Mouse (Mus musculus) cerebellum, adult 2 months (tissue): Measurements from ENCODE around the gene Cerk. TPM values are rescaled to one million over a fixed set of nuclear protein-coding genes. Genes with fewer than 3 reads are reported as not detected.
"Not testable (repeated sequence)": the region's sequence is repeated elsewhere in the genome, so short reads cannot be mapped to it uniquely, and the experiment has no call there.

Source experiments
- DNase-seq, 2 experiments: peaks; one replicate each; pipeline ENCODE4 v3.0.0; 2021
- H3K27ac ChIP-seq: fragments of 200-500 bp; 2 replicates; pipeline ENCODE4 v1.5.1; 2012; ENCODE audit warnings: low read length, control low read depth, inconsistent platforms; ENCODE audit not compliant: insufficient read depth
- H3K27me3 ChIP-seq: fragments of 200-500 bp; 2 replicates; pipeline ENCODE4 v1.6.1; 2012; ENCODE audit warnings: inconsistent platforms, mild to moderate bottlenecking, low read length, moderate library complexity; ENCODE audit not compliant: control insufficient read depth, insufficient read depth
- H3K4me1 ChIP-seq: fragments of 200-500 bp; 2 replicates; pipeline ENCODE4 v1.6.1; 2011; ENCODE audit warnings: low read length; ENCODE audit not compliant: control insufficient read depth, insufficient read depth
- H3K4me3 ChIP-seq: fragments of 200-500 bp; replicated peaks from 2 replicates; pipeline ENCODE3; 2011; ENCODE audit warnings: mild to moderate bottlenecking, low read depth, low read length, control low read depth; ENCODE audit not compliant: insufficient read depth
- CTCF ChIP-seq: fragments of 200-500 bp; IDR thresholded peaks from 2 replicates; pipeline ENCODE4 v1.5.1; 2011; ENCODE audit warnings: low read depth, mild to moderate bottlenecking, control low read depth, low read length, moderate library complexity, borderline replicate concordance; ENCODE audit not compliant: insufficient read depth
- POLR2A ChIP-seq: fragments of 200-500 bp; IDR thresholded peaks from 2 replicates; pipeline ENCODE4 v1.6.1; 2011; ENCODE audit warnings: low read length, control low read depth, borderline replicate concordance; ENCODE audit not compliant: insufficient read depth
- WGBS: fragments of 180-500 bp; shearing (Covaris S2); methylation state at CpG from one replicate; pipeline ENCODE4 v1.1.7; 2018; 5-methylcytosine and 5-hydroxymethylcytosine counted together
- polyA plus RNA-seq: library from polyadenylated mRNA; depleted of rRNA; stranded (reverse); fragments of >200 nt; gene quantifications from 2 replicates; pipeline ENCODE4 v1.2.3, GENCODE M21; 2012

Cerk gene
- polyA plus RNA-seq, 1 experiment: 152 TPM

- DNase-seq: peak in 1 of 2 experiments; percentile 38
- peaks cover 17% of the 10 kb centered on the region for H3K4me1 ChIP-seq
- H3K4me3 ChIP-seq, H3K27me3 ChIP-seq, H3K27ac ChIP-seq: not testable (repeated sequence)
- peak; percentile 30; the same call in 1 of the 2 replicates for TF ChIP-seq CTCF
- WGBS: 99% methylated on average over 3 of the region's 3 CpGs
Observed at GRCm38 (mm10) chr15:86161800-86162199, 24.1 kb downstream of the Cerk start.

GRCm38 (mm10) chr15:86160906-86161305 lies 25.0 kb downstream of the Cerk start:
- H3K4me3 ChIP-seq: no peak overlapping the region
- no peaks in the 10 kb centered on the region for H3K27me3 ChIP-seq
- no peak overlapping the region for H3K27ac ChIP-seq
- H3K4me1 ChIP-seq: peaks cover 8% of the 10 kb centered on the region; the same call in 1 of the 2 replicates
- TF ChIP-seq POLR2A: no peak
- TF ChIP-seq CTCF: no peak
- no peak for DNase-seq
- 86% methylated on average over 10 of the region's 10 CpGs for WGBS

GRCm38 (mm10) chr15:86159719-86160118 lies 26.2 kb downstream of the Cerk start:
- no peak overlapping the region for H3K4me3 ChIP-seq
- no peaks in the 10 kb centered on the region for H3K27me3 ChIP-seq
- WGBS: 87% methylated on average over 5 of the region's 5 CpGs
- no peak overlapping the region for H3K27ac ChIP-seq
- no peak for DNase-seq
- TF ChIP-seq CTCF (no peak), POLR2A (no peak)
- peaks cover 2% of the 10 kb centered on the region for H3K4me1 ChIP-seq

- no peak for TF ChIP-seq CTCF
- TF ChIP-seq POLR2A: no peak
- WGBS: 83% methylated on average over 16 of the region's 16 CpGs
- no peak overlapping the region for H3K4me3 ChIP-seq
Observed at GRCm38 (mm10) chr15:86159093-86159492, 26.8 kb downstream of the Cerk start.

GRCm38 (mm10) chr15:86156492-86156891 lies 29.4 kb downstream of the Cerk start:
- no peaks in the 10 kb centered on the region for H3K27me3 ChIP-seq
- 70% methylated on average over 5 of the region's 5 CpGs for WGBS
- H3K4me3 ChIP-seq: no peak overlapping the region
- no peak for DNase-seq
- H3K4me1 ChIP-seq: no peaks in the 10 kb centered on the region; the same call in 1 of the 2 replicates
- no peak for TF ChIP-seq POLR2A
- TF ChIP-seq CTCF: no peak
- H3K27ac ChIP-seq: no peak overlapping the region

More at GRCm38 (mm10) chr15:86159093-86159492, 26.8 kb downstream of the Cerk start:
- Histone ChIP-seq H3K27ac (no peak overlapping the region), H3K4me1 (no peaks in the 10 kb centered on the region; the same call in 1 of the 2 replicates), H3K27me3 (no peaks in the 10 kb centered on the region)
- no peak for DNase-seq

GRCm38 (mm10) chr15:86153481-86153960 lies 32.4 kb downstream of the Cerk start:
- no peaks in the 10 kb centered on the region; the same call in 1 of the 2 replicates for H3K4me1 ChIP-seq
- WGBS: 62% methylated on average over 12 of the region's 12 CpGs
- no peak overlapping the region for H3K27ac ChIP-seq
- TF ChIP-seq CTCF: no peak
- no peak overlapping the region for H3K4me3 ChIP-seq
- DNase-seq: no peak
- no peaks in the 10 kb centered on the region for H3K27me3 ChIP-seq

GRCm38 (mm10) chr15:86150593-86150992 lies 35.3 kb downstream of the Cerk start:
- no peak for TF ChIP-seq POLR2A
- no peak for TF ChIP-seq CTCF
- Histone ChIP-seq H3K27ac (no peak overlapping the region), H3K4me3 (no peak overlapping the region), H3K27me3 (no peaks in the 10 kb centered on the region), H3K4me1 (peaks cover 6% of the 10 kb centered on the region)
- 76% methylated on average over 4 of the region's 4 CpGs for WGBS
- DNase-seq: no peak

- Histone ChIP-seq H3K27me3 (no peaks in the 10 kb centered on the region), H3K4me1 (peaks cover 17% of the 10 kb centered on the region), H3K4me3 (no peak overlapping the region), H3K27ac (no peak overlapping the region)
- no peak for DNase-seq
- TF ChIP-seq POLR2A (no peak), CTCF (no peak)
- 87% methylated on average over 8 of the region's 8 CpGs for WGBS
Observed at GRCm38 (mm10) chr15:86146922-86147321, 39.0 kb downstream of the Cerk start.
